Mouse (Mus musculus): Measurements from ENCODE around the gene Cpvl. TPM values are rescaled to one million over a fixed set of nuclear protein-coding genes. Genes with fewer than 3 reads are reported as not detected.

Gene Cpvl
- total RNA-seq, 2 experiments from 2014 or later = 0.24 TPM; not detected in 1

GRCm38 (mm10) chr6:53974040-53974439, 4.4 kb downstream of the Cpvl start:
- intact Hi-C loops (cut with DNase I) = loop anchor here (5.0 kb wide), 2 partner anchors 58 to 253 kb away; no protein-coding TSS in a partner anchor
- DNase-seq (ENCODE audit: extremely low spot score in 1 of 2, low spot score in 2 of 2) = no peak

GRCm38 (mm10) chr6:53973468-53973867, 5.0 kb downstream of the Cpvl start:
- DNase-seq (ENCODE audit: extremely low spot score in 1 of 2, low spot score in 2 of 2) = peak; percentile 54 to 78
- intact Hi-C loops (cut with DNase I) = loop anchor here (5.0 kb wide), 2 partner anchors 59 to 254 kb away; no protein-coding TSS in a partner anchor

GRCm38 (mm10) chr6:53972238-53972743, 6.2 kb downstream of the Cpvl start:
- DNase-seq (ENCODE audit: extremely low spot score in 1 of 2, low spot score in 2 of 2) = no peak
- intact Hi-C loops (cut with DNase I) = loop anchor here (5.0 kb wide), 2 partner anchors 60 to 255 kb away; no protein-coding TSS in a partner anchor

- intact Hi-C loops (cut with DNase I) = loop anchor here (5.0 kb wide), 2 partner anchors 61 to 256 kb away; no protein-coding TSS in a partner anchor
- peak; percentile 35 to 37 for DNase-seq (ENCODE audit: extremely low spot score in 1 of 2, low spot score in 2 of 2)
Measured at GRCm38 (mm10) chr6:53971729-53972128, 6.7 kb downstream of the Cpvl start.

- no peak for DNase-seq (ENCODE audit: extremely low spot score in 1 of 2, low spot score in 2 of 2)
- intact Hi-C loops (cut with DNase I) = no loop called here
Measured at GRCm38 (mm10) chr6:53969081-53969480, 9.4 kb downstream of the Cpvl start.

GRCm38 (mm10) chr6:53968550-53968949, 9.9 kb downstream of the Cpvl start:
- intact Hi-C loops (cut with DNase I) = no loop called here

GRCm38 (mm10) chr6:53966595-53966994, 11.9 kb downstream of the Cpvl start:
- intact Hi-C loops (cut with DNase I) = no loop called here
- no peak for DNase-seq (ENCODE audit: extremely low spot score in 1 of 2, low spot score in 2 of 2)

More at GRCm38 (mm10) chr6:53968550-53968949, 9.9 kb downstream of the Cpvl start:
- no peak for DNase-seq (ENCODE audit: extremely low spot score in 1 of 2, low spot score in 2 of 2)

GRCm38 (mm10) chr6:53965900-53966299, 12.6 kb downstream of the Cpvl start:
- intact Hi-C loops (cut with DNase I) = no loop called here
- DNase-seq (ENCODE audit: extremely low spot score in 1 of 2, low spot score in 2 of 2) = no peak

- DNase-seq (ENCODE audit: extremely low spot score in 1 of 2, low spot score in 2 of 2) = no peak
- intact Hi-C loops (cut with DNase I) = no loop called here
Measured at GRCm38 (mm10) chr6:53963906-53964496, 14.5 kb downstream of the Cpvl start.

- intact Hi-C loops (cut with DNase I) = no loop called here
- no peak for DNase-seq (ENCODE audit: extremely low spot score in 1 of 2, low spot score in 2 of 2)
Measured at GRCm38 (mm10) chr6:53962006-53962405, 16.5 kb downstream of the Cpvl start.

GRCm38 (mm10) chr6:53959826-53960225, 18.6 kb downstream of the Cpvl start:
- no peak for DNase-seq (ENCODE audit: extremely low spot score in 1 of 2, low spot score in 2 of 2)
- intact Hi-C loops (cut with DNase I) = loop anchor here (5.0 kb wide), 2 partner anchors 163 to 178 kb away; no protein-coding TSS in a partner anchor

- intact Hi-C loops (cut with DNase I) = loop anchor here (5.0 kb wide), 2 partner anchors 161 to 176 kb away; no protein-coding TSS in a partner anchor
Measured at GRCm38 (mm10) chr6:53958321-53958720, 20.1 kb downstream of the Cpvl start.

GRCm38 (mm10) chr6:53956513-53956912, 22.0 kb downstream of the Cpvl start:
- intact Hi-C loops (cut with DNase I) = loop anchor here (5.0 kb wide), 2 partner anchors 159 to 174 kb away; no protein-coding TSS in a partner anchor
- no peak for DNase-seq (ENCODE audit: extremely low spot score in 1 of 2, low spot score in 2 of 2)

More at GRCm38 (mm10) chr6:53958321-53958720, 20.1 kb downstream of the Cpvl start:
- peak; percentile 62 to 86 for DNase-seq (ENCODE audit: extremely low spot score in 1 of 2, low spot score in 2 of 2)

GRCm38 (mm10) chr6:53955846-53956245, 22.6 kb downstream of the Cpvl start:
- DNase-seq (ENCODE audit: extremely low spot score in 1 of 2, low spot score in 2 of 2) = no peak
- intact Hi-C loops (cut with DNase I) = loop anchor here (2.0 to 5.0 kb wide), 3 partner anchors 137 to 174 kb away; no protein-coding TSS in a partner anchor

- no peak for DNase-seq (ENCODE audit: extremely low spot score in 1 of 2, low spot score in 2 of 2)
- intact Hi-C loops (cut with DNase I) = loop anchor here (2.0 to 5.0 kb wide), 3 partner anchors 136 to 173 kb away; no protein-coding TSS in a partner anchor
Measured at GRCm38 (mm10) chr6:53955271-53955670, 23.2 kb downstream of the Cpvl start.

- peak; percentile 56 to 64 for DNase-seq (ENCODE audit: extremely low spot score in 1 of 2, low spot score in 2 of 2)
- intact Hi-C loops (cut with DNase I) = loop anchor here (2.0 to 5.0 kb wide), 2 partner anchors 72 to 135 kb away; no protein-coding TSS in a partner anchor
Measured at GRCm38 (mm10) chr6:53954106-53954505, 24.4 kb downstream of the Cpvl start.

- DNase-seq (ENCODE audit: extremely low spot score in 1 of 2, low spot score in 2 of 2) = no peak
- intact Hi-C loops (cut with DNase I) = loop anchor here (5.0 kb wide), 1 partner anchor 71 kb away; no protein-coding TSS in a partner anchor
Measured at GRCm38 (mm10) chr6:53953348-53953747, 25.1 kb downstream of the Cpvl start.

- no peak for DNase-seq (ENCODE audit: extremely low spot score in 1 of 2, low spot score in 2 of 2)
- intact Hi-C loops (cut with DNase I) = loop anchor here (5.0 kb wide), 1 partner anchor 69 kb away; no protein-coding TSS in a partner anchor
Measured at GRCm38 (mm10) chr6:53951421-53951820, 27.1 kb downstream of the Cpvl start.

- intact Hi-C loops (cut with DNase I) = loop anchor here (5.0 kb wide), 1 partner anchor 69 kb away; no protein-coding TSS in a partner anchor
- peak in 1 of 2 experiments; percentile 32 for DNase-seq (ENCODE audit: extremely low spot score in 1 of 2, low spot score in 2 of 2)
Measured at GRCm38 (mm10) chr6:53950876-53951275, 27.6 kb downstream of the Cpvl start.

Measured in left cerebral cortex, postnatal 10 days (tissue).